Mouse (Mus musculus) brain, embryonic 14.5 days (tissue): ENCODE results near the gene Thoc7.
"Not testable (repeated sequence)": the region's sequence is repeated elsewhere in the genome, so short reads cannot be mapped to it uniquely, and the experiment has no call there.

Source experiments
- CTCF ChIP-seq: fragments of 200-500 bp; IDR thresholded peaks from 2 replicates; pipeline ENCODE4 v1.5.1; 2012; ENCODE audit warnings: inconsistent platforms, mild to moderate bottlenecking, moderate library complexity, borderline replicate concordance; ENCODE audit not compliant: insufficient read depth, insufficient read length; ENCODE audit errors: extremely low read depth
- POLR2A ChIP-seq: fragments of 200-500 bp; IDR thresholded peaks from 2 replicates; pipeline ENCODE4 v1.6.1; 2012; ENCODE audit warnings: mild to moderate bottlenecking, inconsistent platforms, borderline replicate concordance; ENCODE audit not compliant: poor library complexity, insufficient read depth, insufficient read length, severe bottlenecking; ENCODE audit errors: extremely low read depth

DNA sequence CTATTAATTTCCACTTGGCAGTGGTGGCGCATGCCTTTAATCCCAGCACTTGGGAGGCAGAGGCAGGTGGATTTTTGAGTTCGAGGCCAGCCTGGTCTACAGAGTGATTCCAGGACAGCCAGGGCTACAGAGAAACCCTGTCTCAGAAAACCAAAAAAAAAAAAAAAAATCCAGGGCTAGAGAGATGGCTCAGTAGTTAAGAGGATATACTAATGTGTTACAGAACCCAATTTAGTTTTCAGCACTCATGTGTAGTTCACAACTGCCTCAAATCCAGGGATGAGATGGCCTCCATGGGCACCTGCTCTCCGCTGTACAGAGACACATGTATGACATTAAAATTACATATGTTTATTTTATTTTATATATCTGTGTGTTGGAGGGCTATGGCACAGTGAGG, 9.5 kb downstream of the Thoc7 start:
- not testable (repeated sequence) for TF ChIP-seq POLR2A, CTCF
